Mouse (Mus musculus): ENCODE results near the gene Grid2ip. TPM values are rescaled to one million over a fixed set of nuclear protein-coding genes. Genes with fewer than 3 reads are reported as not detected.

Grid2ip gene
- polyA plus RNA-seq (2015; fragmentation: Nextera tagmentation; extraction: Ambion mirVana) = 0.68 and 1.8 TPM in 2 replicates

DNA sequence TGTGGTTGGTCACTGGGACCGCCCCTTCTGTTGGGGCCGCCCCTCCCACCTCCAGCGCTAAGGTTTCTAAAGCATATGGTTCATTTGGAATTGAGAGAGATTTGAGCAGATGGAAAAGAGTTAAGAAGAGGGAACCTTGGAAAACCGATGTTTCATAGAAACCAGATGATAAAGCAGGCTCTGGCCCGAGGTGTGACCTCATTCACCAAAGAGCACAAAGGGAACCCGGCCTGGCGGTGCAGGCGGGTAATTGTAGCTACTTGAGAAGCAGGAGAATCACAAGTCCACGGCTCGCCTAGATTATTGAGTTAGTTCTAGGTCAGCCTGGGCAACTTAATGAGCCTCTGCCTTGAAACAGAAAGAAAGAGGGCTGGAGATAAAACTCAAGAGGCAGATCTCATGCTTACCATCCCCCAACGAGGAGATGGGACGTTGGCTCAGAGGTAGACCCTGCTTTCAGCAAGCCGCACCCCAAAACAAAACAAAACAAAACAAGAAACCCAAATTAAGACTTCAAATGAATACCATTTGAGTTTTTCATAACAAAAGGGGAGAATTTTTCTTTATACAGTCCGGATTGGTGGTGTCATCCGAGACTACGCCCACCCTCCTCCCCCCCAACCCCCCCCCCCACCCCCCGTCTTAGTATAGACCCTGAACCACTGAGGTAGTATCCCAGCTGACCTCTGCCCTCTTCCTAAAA lies at the start of gene Grid2ip:
Gene Grid2ip, plus strand, starts transcription at position 653 of the 703 bp plus-strand sequence.
- WGBS = 14% methylated on average over 17 of the region's 17 CpGs
- no peak for ATAC-seq (ENCODE audit: insufficient number of reproducible peaks, low FRiP score, low TSS enrichment, low read depth)
- peak within 1 kb of the TSS; percentile 46 for H3K4me2 ChIP-seq (replicated peaks)
- peaks cover 20% of the 10 kb centered on the region for H3K27me3 ChIP-seq
- no peaks in the 10 kb centered on the region for H3K9me3 ChIP-seq (replicated peaks)
- peaks cover 5% of the 10 kb centered on the region for H3K4me1 ChIP-seq
- no peak within 1 kb of the TSS for H3K27ac ChIP-seq (replicated peaks)
- peak within 1 kb of the TSS; percentile 25 for H3K4me3 ChIP-seq (replicated peaks)
- 0 out of 2 replicates have a peak within 1 kb of the TSS, but pooled peaks have one; percentile 12 for H3K9ac ChIP-seq
- H3K36me3 ChIP-seq = no peaks in the 10 kb centered on the region

DNA sequence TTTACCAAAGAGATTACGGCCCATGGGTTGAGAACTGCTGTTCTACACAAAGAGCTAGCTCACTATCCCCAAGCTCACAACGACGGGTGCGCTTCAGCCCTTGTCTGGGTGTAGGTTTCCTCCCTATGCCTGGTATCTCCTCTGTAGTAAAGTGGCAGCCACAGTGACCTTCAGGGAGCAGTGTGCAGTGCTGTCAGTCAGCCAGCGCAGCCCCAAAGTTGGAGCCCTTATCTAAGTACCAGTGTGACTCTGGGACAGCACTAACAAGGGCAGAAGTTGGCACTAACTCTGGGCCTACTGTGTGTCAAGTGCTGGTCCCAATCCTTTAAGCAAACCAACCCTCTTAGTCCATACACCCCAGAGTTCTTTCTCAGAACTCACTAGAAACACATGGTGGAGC lies 48.3 kb upstream of the Grid2ip start:
- no peaks in the 10 kb centered on the region for H3K9me3 ChIP-seq (replicated peaks)
- no peak for ATAC-seq (ENCODE audit: insufficient number of reproducible peaks, low FRiP score, low TSS enrichment, low read depth)
- no peak overlapping the region for H3K4me3 ChIP-seq (replicated peaks)
- no peak overlapping the region for H3K27ac ChIP-seq (replicated peaks)
- no peak overlapping the region for H3K9ac ChIP-seq
- no peak overlapping the region for H3K4me2 ChIP-seq (replicated peaks)
- peaks cover 82% of the 10 kb centered on the region for H3K36me3 ChIP-seq
- peaks cover 12% of the 10 kb centered on the region for H3K4me1 ChIP-seq
- 95% methylated on average over 5 of the region's 5 CpGs for WGBS
- no peaks in the 10 kb centered on the region for H3K27me3 ChIP-seq

DNA sequence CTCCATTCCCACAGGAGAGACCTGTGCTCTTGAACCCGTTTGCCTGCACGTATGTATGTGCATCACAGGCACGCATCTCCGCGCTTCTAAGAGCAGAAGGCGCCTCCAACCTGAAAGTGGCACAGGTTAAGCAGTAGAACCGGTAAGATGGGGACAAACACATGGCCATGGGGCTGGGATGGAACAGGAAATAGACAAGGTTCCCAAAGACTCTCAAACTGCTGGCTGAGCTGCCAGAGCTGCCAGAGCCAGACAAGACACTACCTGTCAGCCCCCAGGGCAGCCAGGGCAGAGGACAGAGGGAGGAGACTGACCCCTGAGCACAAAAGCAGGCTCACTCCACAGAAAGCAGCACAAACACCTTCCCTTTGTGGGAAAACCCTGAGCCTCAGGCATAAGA lies 47.2 kb upstream of the Grid2ip start:
- H3K27ac ChIP-seq (replicated peaks) = no peak overlapping the region

DNA sequence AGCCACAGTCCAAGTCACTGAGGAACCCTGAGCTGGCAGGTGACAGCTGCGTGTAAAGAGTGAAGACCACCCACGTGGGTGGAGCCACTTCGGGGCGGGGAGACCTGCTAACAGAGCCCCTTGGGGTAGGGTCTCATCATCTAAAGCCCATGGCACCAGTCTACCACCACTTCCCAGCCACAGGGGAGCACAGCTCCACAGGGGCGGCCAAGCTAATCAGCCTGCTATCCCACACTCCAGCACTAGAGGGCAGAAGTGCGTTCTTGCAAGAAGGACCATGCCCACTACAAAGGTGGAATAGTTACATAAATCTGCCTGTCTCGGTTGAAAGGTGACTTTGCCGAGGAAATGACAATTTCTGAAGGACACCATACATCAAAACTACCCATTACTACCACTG lies 45.3 kb upstream of the Grid2ip start:
- Histone ChIP-seq H3K27ac (replicated peaks) (no peak overlapping the region), H3K4me1 (peaks cover 20% of the 10 kb centered on the region), H3K27me3 (no peaks in the 10 kb centered on the region), H3K4me2 (replicated peaks) (no peak overlapping the region), H3K36me3 (peaks cover 66% of the 10 kb centered on the region), H3K4me3 (replicated peaks) (no peak overlapping the region), H3K9me3 (replicated peaks) (no peaks in the 10 kb centered on the region), H3K9ac (no peak overlapping the region)
- WGBS = 65% methylated on average over 8 of the region's 8 CpGs
- 0 out of 2 replicates have a peak, but pooled peaks have one; percentile 1 for ATAC-seq (ENCODE audit: insufficient number of reproducible peaks, low FRiP score, low TSS enrichment, low read depth)

More for the DNA sequence above, 47.2 kb upstream of the Grid2ip start:
- peaks cover 17% of the 10 kb centered on the region for H3K4me1 ChIP-seq
- H3K4me2 ChIP-seq (replicated peaks) = no peak overlapping the region
- no peaks in the 10 kb centered on the region for H3K27me3 ChIP-seq
- no peak overlapping the region for H3K4me3 ChIP-seq (replicated peaks)
- WGBS = 91% methylated on average over 7 of the region's 7 CpGs
- peaks cover 74% of the 10 kb centered on the region for H3K36me3 ChIP-seq
- H3K9me3 ChIP-seq (replicated peaks) = no peaks in the 10 kb centered on the region
- no peak for ATAC-seq (ENCODE audit: insufficient number of reproducible peaks, low FRiP score, low TSS enrichment, low read depth)
- H3K9ac ChIP-seq = no peak overlapping the region

- peak overlapping the region; percentile 83 for H3K9ac ChIP-seq
- no peak for ATAC-seq (ENCODE audit: insufficient number of reproducible peaks, low FRiP score, low TSS enrichment, low read depth)
- peaks cover 20% of the 10 kb centered on the region for H3K4me1 ChIP-seq
- H3K27ac ChIP-seq (replicated peaks) = no peak overlapping the region; the same call in 1 of the 2 replicates
- H3K4me3 ChIP-seq (replicated peaks) = peak overlapping the region; percentile 91
- H3K9me3 ChIP-seq (replicated peaks) = no peaks in the 10 kb centered on the region
- H3K27me3 ChIP-seq = no peaks in the 10 kb centered on the region
- H3K4me2 ChIP-seq (replicated peaks) = peak overlapping the region; percentile 80
- 2% methylated on average over 16 of the region's 16 CpGs for WGBS
- H3K36me3 ChIP-seq = peaks cover 66% of the 10 kb centered on the region
Measured at GRCm38 (mm10) chr5:143314183-143314729, 42.9 kb upstream of the Grid2ip start.

GRCm38 (mm10) chr5:143314730-143315513 lies 42.2 kb upstream of the Grid2ip start, which contains the start of gene E130309D02Rik:
Gene E130309D02Rik (minus strand): TSS chr5:143315360.
- Histone ChIP-seq H3K27ac (replicated peaks) (peak within 1 kb of the TSS; percentile 88), H3K9ac (peak within 1 kb of the TSS; percentile 83), H3K4me3 (replicated peaks) (peak within 1 kb of the TSS; percentile 91), H3K9me3 (replicated peaks) (no peaks in the 10 kb centered on the region), H3K4me1 (peaks cover 16% of the 10 kb centered on the region), H3K27me3 (no peaks in the 10 kb centered on the region), H3K36me3 (peaks cover 66% of the 10 kb centered on the region), H3K4me2 (replicated peaks) (peak within 1 kb of the TSS; percentile 80)
- ATAC-seq (ENCODE audit: insufficient number of reproducible peaks, low FRiP score, low TSS enrichment, low read depth) = peak; percentile 85
- WGBS = 0% methylated on average over 87 of the region's 101 CpGs

DNA sequence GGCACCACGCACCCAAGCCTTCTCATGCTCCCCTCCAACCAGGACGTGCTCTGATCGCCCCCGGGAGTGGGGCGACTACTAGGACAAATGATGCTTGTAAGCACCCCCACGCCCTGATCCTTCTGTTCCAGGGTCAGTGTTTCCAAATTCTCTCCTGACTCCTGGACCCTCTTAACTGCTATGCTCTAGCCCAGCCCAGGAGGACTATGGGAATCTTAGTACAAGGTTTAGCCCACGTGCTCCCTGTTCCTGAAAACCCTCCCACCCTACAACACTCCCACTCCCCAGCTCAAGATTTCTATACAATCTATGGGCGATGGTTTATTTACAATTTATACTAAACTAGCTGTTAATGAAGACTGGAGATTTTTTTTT lies 41.6 kb upstream of the Grid2ip start:
- Histone ChIP-seq H3K9me3 (replicated peaks) (no peaks in the 10 kb centered on the region), H3K36me3 (peaks cover 66% of the 10 kb centered on the region), H3K27ac (replicated peaks) (no peak overlapping the region), H3K4me1 (peaks cover 16% of the 10 kb centered on the region), H3K4me2 (replicated peaks) (peak overlapping the region; percentile 50), H3K4me3 (replicated peaks) (peak overlapping the region; percentile 91), H3K27me3 (no peaks in the 10 kb centered on the region), H3K9ac (no peak overlapping the region; the same call in 1 of the 2 replicates)
- 12% methylated on average over 8 of the region's 8 CpGs for WGBS
- ATAC-seq (ENCODE audit: insufficient number of reproducible peaks, low FRiP score, low TSS enrichment, low read depth) = no peak

DNA sequence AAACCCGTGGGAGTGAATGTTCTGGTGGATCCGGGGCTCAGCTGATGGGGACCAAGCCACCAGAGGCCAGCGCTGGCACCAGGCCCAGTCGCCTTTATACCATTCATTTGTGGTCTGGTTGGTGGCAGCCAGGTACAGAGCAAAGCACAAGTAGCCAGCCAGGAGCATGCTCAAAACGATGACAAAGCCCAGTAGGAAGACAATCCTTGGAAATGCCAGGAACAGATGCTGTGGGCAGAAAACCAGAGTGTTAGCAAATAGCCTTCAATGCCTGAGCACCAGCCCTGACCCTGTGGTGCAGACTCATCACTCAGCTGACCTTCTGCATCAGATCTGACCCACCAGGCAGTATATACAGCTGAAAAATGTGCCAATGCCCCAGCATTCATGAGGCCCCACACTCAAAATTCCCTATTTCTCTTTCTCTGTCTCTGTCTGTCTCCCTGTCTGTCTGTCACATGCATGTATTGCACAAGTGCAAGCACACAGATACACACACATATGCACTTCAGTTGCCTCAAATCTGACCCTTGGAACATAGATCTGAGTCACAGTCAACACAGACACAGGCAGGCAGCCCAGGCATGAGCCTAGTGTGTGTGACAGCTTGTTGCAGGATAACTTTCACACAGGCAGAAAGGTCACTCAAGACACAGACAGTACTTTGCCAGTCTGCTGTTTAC lies 40.4 kb upstream of the Grid2ip start:
- Histone ChIP-seq H3K9ac (no peak overlapping the region), H3K36me3 (peaks cover 66% of the 10 kb centered on the region), H3K4me3 (replicated peaks) (no peak overlapping the region), H3K27ac (replicated peaks) (no peak overlapping the region), H3K4me1 (peaks cover 16% of the 10 kb centered on the region), H3K27me3 (no peaks in the 10 kb centered on the region), H3K4me2 (replicated peaks) (no peak overlapping the region), H3K9me3 (replicated peaks) (no peaks in the 10 kb centered on the region)
- no peak for ATAC-seq (ENCODE audit: insufficient number of reproducible peaks, low FRiP score, low TSS enrichment, low read depth)
- 88% methylated on average over 5 of the region's 5 CpGs for WGBS

DNA sequence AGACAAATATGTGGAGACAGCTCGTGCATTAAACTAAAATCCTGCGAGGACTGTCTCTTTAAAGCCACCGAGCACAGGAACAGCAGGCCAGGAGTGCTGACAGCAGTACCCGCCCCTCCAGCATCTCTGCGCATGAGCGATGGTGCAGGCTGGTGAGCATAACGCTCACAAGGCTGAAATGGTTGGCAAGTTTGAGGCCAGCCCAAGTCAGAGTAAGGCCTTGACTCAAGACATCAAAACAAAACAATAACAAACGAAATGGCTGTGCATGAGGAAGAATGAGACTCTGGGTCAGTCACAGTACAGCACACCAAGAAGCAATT lies 39.9 kb upstream of the Grid2ip start:
- H3K4me2 ChIP-seq (replicated peaks) = no peak overlapping the region
- H3K9me3 ChIP-seq (replicated peaks) = no peaks in the 10 kb centered on the region
- 86% methylated on average over 8 of the region's 8 CpGs for WGBS
- no peak overlapping the region for H3K4me3 ChIP-seq (replicated peaks)
- no peak overlapping the region for H3K27ac ChIP-seq (replicated peaks)
- no peak for ATAC-seq (ENCODE audit: insufficient number of reproducible peaks, low FRiP score, low TSS enrichment, low read depth)
- no peaks in the 10 kb centered on the region for H3K27me3 ChIP-seq
- no peak overlapping the region for H3K9ac ChIP-seq
- peaks cover 67% of the 10 kb centered on the region for H3K36me3 ChIP-seq
- peaks cover 16% of the 10 kb centered on the region for H3K4me1 ChIP-seq

DNA sequence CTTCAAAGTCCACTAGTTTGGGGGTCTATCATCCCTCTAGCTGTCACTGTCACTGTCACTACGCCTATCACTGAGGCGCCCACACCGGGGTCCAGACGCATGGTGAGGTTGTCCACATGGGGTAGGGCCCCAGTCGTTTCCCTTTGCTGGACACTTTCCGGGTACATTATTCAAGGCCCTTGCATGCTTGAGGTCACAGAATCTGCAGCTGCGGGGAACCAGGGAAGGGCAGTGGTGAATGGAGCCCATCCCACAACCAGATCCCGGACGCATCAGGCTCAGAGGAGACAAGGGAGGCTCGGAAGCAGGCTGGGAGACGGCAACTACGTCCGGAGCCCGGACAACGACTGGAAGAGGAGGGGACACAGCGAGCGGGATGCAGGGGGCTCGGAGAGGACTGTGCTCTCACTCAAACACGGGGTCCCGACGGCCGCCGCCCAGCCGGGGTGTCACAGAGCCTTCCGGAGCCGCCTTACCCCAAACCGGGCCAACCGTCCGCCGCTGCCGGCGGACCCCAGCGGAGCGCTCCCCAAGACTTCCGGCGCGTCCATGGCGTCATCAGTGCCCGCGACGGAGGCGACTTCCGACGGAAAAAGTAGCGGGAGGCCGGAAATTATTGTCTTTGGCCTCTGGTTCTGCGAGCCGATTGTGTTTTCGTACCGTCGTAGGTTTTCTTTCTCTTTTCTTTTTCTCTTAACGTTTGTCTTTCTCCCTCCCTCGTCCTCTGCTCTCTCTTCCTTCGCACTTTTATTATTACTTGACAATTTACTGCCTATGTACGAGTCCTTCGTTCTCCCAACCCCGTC lies 28.2 kb upstream of the Grid2ip start, which contains the start of gene Zdhhc4:
Gene Zdhhc4, minus strand, starts transcription at position 567 of the 806 bp plus-strand sequence.
- under 1% methylated on average over 57 of the region's 57 CpGs for WGBS
- no peaks in the 10 kb centered on the region for H3K9me3 ChIP-seq (replicated peaks)
- peak within 1 kb of the TSS; percentile 86 for H3K27ac ChIP-seq (replicated peaks)
- H3K4me3 ChIP-seq (replicated peaks) = peak within 1 kb of the TSS; percentile 96
- ATAC-seq (ENCODE audit: insufficient number of reproducible peaks, low FRiP score, low TSS enrichment, low read depth) = peak; percentile 74; the same call in 1 of the 2 replicates
- H3K27me3 ChIP-seq = no peaks in the 10 kb centered on the region
- H3K36me3 ChIP-seq = peaks cover 23% of the 10 kb centered on the region
- peak within 1 kb of the TSS; percentile 88 for H3K9ac ChIP-seq
- peaks cover 20% of the 10 kb centered on the region for H3K4me1 ChIP-seq
- H3K4me2 ChIP-seq (replicated peaks) = peak within 1 kb of the TSS; percentile 88

Data from embryonic facial prominence, embryonic 15.5 days (tissue).